Mouse (Mus musculus) 416B (cell line): ENCODE data around the gene Maml2.

Source experiments
- DNase-seq: peaks from one replicate; pipeline ENCODE4 v3.0.0; 2011; ENCODE audit warnings: low read depth

The Maml2 gene

GRCm38 (mm10) chr9:13310236-13310635 lies 12.5 kb downstream of the Maml2 start:
- no peak for DNase-seq

GRCm38 (mm10) chr9:13311094-13311493 lies 13.3 kb downstream of the Maml2 start:
- peak; percentile 29 for DNase-seq

GRCm38 (mm10) chr9:13313923-13314322 lies 16.2 kb downstream of the Maml2 start:
- DNase-seq: no peak

- DNase-seq: no peak
These were observed 16.8 kb downstream of the Maml2 start for GRCm38 (mm10) chr9:13314577-13315004.

GRCm38 (mm10) chr9:13315393-13315792 lies 17.6 kb downstream of the Maml2 start:
- DNase-seq: no peak

GRCm38 (mm10) chr9:13319566-13319965 lies 21.8 kb downstream of the Maml2 start:
- no peak for DNase-seq

- DNase-seq: no peak
These were observed 23.1 kb downstream of the Maml2 start for GRCm38 (mm10) chr9:13320800-13321364.

GRCm38 (mm10) chr9:13323074-13323473 lies 25.3 kb downstream of the Maml2 start:
- peak; percentile 16 for DNase-seq

- DNase-seq: peak; percentile 66
These were observed 25.9 kb downstream of the Maml2 start for GRCm38 (mm10) chr9:13323612-13324011.

GRCm38 (mm10) chr9:13414230-13414766 lies 116.5 kb downstream of the Maml2 start:
- no peak for DNase-seq

- peak; percentile 44 for DNase-seq
These were observed 127.5 kb downstream of the Maml2 start for GRCm38 (mm10) chr9:13425031-13425940.

- DNase-seq: no peak
These were observed 131.8 kb downstream of the Maml2 start for GRCm38 (mm10) chr9:13429477-13430125.

- peak; percentile 90 for DNase-seq
These were observed 132.5 kb downstream of the Maml2 start for GRCm38 (mm10) chr9:13430302-13430701.

GRCm38 (mm10) chr9:13430744-13431143 lies 133.0 kb downstream of the Maml2 start:
- DNase-seq: no peak

GRCm38 (mm10) chr9:13431646-13432045 lies 133.9 kb downstream of the Maml2 start:
- no peak for DNase-seq

GRCm38 (mm10) chr9:13433501-13434090 lies 135.8 kb downstream of the Maml2 start:
- no peak for DNase-seq

GRCm38 (mm10) chr9:13440911-13441310 lies 143.2 kb downstream of the Maml2 start:
- DNase-seq: no peak

- peak; percentile 50 for DNase-seq
These were observed 144.4 kb downstream of the Maml2 start for GRCm38 (mm10) chr9:13442012-13442735.

- DNase-seq: peak; percentile 76
These were observed 145.9 kb downstream of the Maml2 start for GRCm38 (mm10) chr9:13443484-13444211.

- peak; percentile 68 for DNase-seq
These were observed 148.5 kb downstream of the Maml2 start for GRCm38 (mm10) chr9:13446236-13446635.
